Mouse (Mus musculus) right cerebral cortex, postnatal 36 days (tissue): ENCODE measurements around the gene Sept6.
A peak's percentile ranks its signal among the peaks of the same experiment; 100 is the strongest.

Experiments used
- DNase-seq, 2 experiments: peaks; one replicate each; pipeline ENCODE4 v3.0.0; 2022; ENCODE audit warnings: low spot score in 2 of 2, mixed read lengths in 1 of 2

Sept6 gene

GRCm38 (mm10) chrX:36864609-36865328 is 126.8 kb downstream of the Sept6 start:
- DNase-seq: no peak

- DNase-seq: peak; percentile 76 to 78
Measured at GRCm38 (mm10) chrX:36863766-36864608, 127.6 kb downstream of the Sept6 start.
